Mouse (Mus musculus) liver, embryonic 14.5 days (tissue): ENCODE data around the gene Phactr4.

Experiments
- CTCF ChIP-seq: IDR thresholded peaks from 2 replicates; pipeline ENCODE4 v1.5.1; 2016; ENCODE audit warnings: antibody characterized with exemption, low read depth, control low read depth
- EP300 ChIP-seq: IDR thresholded peaks from 2 replicates; pipeline ENCODE4 v1.6.1; 2016; ENCODE audit warnings: antibody characterized with exemption, low read depth

DNA sequence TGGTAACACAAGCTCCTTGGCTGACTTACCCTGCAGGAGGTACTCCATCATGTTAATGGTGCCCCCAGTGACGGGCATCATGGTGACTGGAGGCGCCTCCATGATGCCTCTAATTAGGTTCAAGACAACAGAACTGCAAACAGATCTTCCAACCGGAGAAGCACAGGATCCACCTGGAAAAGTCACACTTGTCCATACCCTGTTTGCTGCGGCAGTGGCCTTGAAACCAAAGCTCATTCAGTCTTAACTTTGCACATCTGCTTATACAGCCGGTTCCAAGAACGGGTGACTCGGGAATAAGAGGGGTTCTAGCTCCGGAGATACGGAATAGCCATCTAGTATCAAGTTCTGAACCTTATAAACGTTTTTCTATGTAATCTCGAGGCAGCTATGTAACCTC, 40.5 kb upstream of the Phactr4 start:
- TF ChIP-seq CTCF (no peak), EP300 (no peak)
